Mouse (Mus musculus): ENCODE measurements at regions not wholly inside any gene's neighbourhood (a gene's known extent, or its start where the extent isn't known, plus 50 kb on each side); places are given as distances from the start of the nearest gene placed in this dataset.

- H3K4me1 ChIP-seq: peaks cover 17% of the 10 kb centered on the region
- H3K4me3 ChIP-seq: no peak overlapping the region
- H3K9me3 ChIP-seq: no peaks in the 10 kb centered on the region
- peaks cover 16% of the 10 kb centered on the region; the same call in 1 of the 2 replicates for H3K27me3 ChIP-seq (ENCODE audit: insufficient read depth, poor library complexity, severe bottlenecking)
- 50% methylated on average over 2 of the region's 2 CpGs for WGBS
- no peak for DNase-seq (ENCODE audit: low spot score)
- no peak overlapping the region for H3K27ac ChIP-seq
- no peaks in the 10 kb centered on the region for H3K36me3 ChIP-seq
Measured at GRCm38 (mm10) chr7:83206999-83207398, 339.9 kb downstream of the Mex3b start.

DNA sequence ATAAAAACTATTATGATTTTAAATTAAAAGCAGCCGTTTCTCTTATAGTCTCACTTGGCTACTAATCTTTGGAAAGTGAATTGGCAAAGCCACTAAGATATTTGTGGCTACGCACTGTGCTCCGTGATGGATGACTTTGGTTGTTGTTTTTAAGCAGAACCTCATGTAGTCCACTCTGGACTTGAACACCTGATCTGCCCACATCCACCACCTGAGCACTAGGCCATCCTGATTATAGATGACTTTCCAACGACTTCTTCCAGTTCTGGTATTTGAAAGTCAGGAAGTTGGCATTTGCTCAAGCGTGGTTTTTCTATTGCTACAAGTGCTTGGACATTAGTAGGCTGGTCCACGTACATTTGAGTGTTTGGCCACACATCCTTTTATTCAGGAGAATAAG, 344.5 kb downstream of the Mex3b start:
- Histone ChIP-seq H3K36me3 (no peaks in the 10 kb centered on the region), H3K4me3 (no peak overlapping the region), H3K4me1 (no peaks in the 10 kb centered on the region), H3K9me3 (no peaks in the 10 kb centered on the region), H3K27me3 (ENCODE audit: insufficient read depth, poor library complexity, severe bottlenecking) (no peaks in the 10 kb centered on the region), H3K27ac (no peak overlapping the region)
- no peak for DNase-seq (ENCODE audit: low spot score)
- WGBS: 83% methylated on average over 6 of the region's 6 CpGs

DNA sequence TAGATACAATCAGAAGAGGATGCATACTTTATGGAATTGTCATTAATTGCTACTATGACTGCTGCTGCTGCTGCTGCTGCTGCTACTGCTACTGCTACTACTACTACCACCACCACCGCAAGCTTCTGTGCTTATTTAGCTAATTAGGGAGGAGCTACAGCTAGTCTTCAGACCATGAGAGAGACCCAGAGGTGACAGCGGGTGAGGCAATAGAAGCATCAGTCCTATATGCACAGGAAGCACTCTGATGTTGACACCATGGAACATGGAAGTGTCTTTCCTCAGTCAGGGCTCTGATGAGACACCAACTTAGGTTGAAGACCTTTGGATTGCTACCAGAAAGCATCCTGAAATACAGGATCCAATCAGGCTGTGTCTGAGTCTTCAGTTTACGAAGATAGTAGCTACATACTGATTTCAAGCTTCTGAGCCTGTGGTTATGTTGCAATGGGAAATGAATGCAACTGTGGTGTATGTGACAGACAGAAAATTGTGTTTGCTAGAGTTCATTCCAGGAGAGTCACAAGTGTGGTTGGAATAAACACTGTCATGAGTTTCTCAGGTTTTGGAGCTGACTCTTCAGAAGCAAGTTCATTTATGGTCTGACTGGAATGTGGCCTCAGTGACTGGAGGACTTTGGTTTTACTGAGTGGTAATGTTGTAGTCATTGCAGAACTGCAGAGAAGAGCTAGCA, 355.0 kb downstream of the Mex3b start:
- H3K27me3 ChIP-seq (ENCODE audit: insufficient read depth, poor library complexity, severe bottlenecking): no peaks in the 10 kb centered on the region
- no peak overlapping the region for H3K27ac ChIP-seq
- no peaks in the 10 kb centered on the region for H3K36me3 ChIP-seq
- 76% methylated on average over 3 of the region's 3 CpGs for WGBS
- H3K4me3 ChIP-seq: no peak overlapping the region
- H3K4me1 ChIP-seq: no peaks in the 10 kb centered on the region
- no peaks in the 10 kb centered on the region for H3K9me3 ChIP-seq
- no peak for DNase-seq (ENCODE audit: low spot score)

- DNase-seq (ENCODE audit: low spot score): no peak
- H3K9me3 ChIP-seq: peaks cover 2% of the 10 kb centered on the region; the same call in 1 of the 2 replicates
- H3K27ac ChIP-seq: no peak overlapping the region
- H3K27me3 ChIP-seq (ENCODE audit: insufficient read depth, poor library complexity, severe bottlenecking): no peaks in the 10 kb centered on the region
- H3K36me3 ChIP-seq: no peaks in the 10 kb centered on the region
- WGBS: 84% methylated on average over 7 of the region's 7 CpGs
- H3K4me3 ChIP-seq: no peak overlapping the region
- H3K4me1 ChIP-seq: no peaks in the 10 kb centered on the region
Measured at GRCm38 (mm10) chr7:83227262-83228108, 357.2 kb upstream of the Tmc3 start.

- H3K36me3 ChIP-seq: no peaks in the 10 kb centered on the region
Measured at GRCm38 (mm10) chr7:83230496-83231325, 354.0 kb upstream of the Tmc3 start.

GRCm38 (mm10) chr7:83235659-83236058, 349.1 kb upstream of the Tmc3 start:
- H3K9me3 ChIP-seq: no peaks in the 10 kb centered on the region
- no peak overlapping the region for H3K27ac ChIP-seq
- no peaks in the 10 kb centered on the region for H3K36me3 ChIP-seq
- 75% methylated on average over 3 of the region's 3 CpGs for WGBS
- DNase-seq (ENCODE audit: low spot score): no peak
- no peaks in the 10 kb centered on the region for H3K27me3 ChIP-seq (ENCODE audit: insufficient read depth, poor library complexity, severe bottlenecking)
- no peak overlapping the region for H3K4me3 ChIP-seq
- no peaks in the 10 kb centered on the region for H3K4me1 ChIP-seq

More at GRCm38 (mm10) chr7:83230496-83231325, 354.0 kb upstream of the Tmc3 start:
- WGBS: 77% methylated on average over 3 of the region's 3 CpGs
- no peak for DNase-seq (ENCODE audit: low spot score)
- no peak overlapping the region for H3K27ac ChIP-seq
- peaks cover 2% of the 10 kb centered on the region; the same call in 1 of the 2 replicates for H3K9me3 ChIP-seq
- no peaks in the 10 kb centered on the region for H3K27me3 ChIP-seq (ENCODE audit: insufficient read depth, poor library complexity, severe bottlenecking)
- no peak overlapping the region for H3K4me3 ChIP-seq
- H3K4me1 ChIP-seq: no peaks in the 10 kb centered on the region

GRCm38 (mm10) chr7:83237336-83237735, 347.4 kb upstream of the Tmc3 start:
- no peak for DNase-seq (ENCODE audit: low spot score)
- Histone ChIP-seq H3K27ac (no peak overlapping the region), H3K36me3 (no peaks in the 10 kb centered on the region), H3K27me3 (ENCODE audit: insufficient read depth, poor library complexity, severe bottlenecking) (no peaks in the 10 kb centered on the region), H3K9me3 (no peaks in the 10 kb centered on the region), H3K4me3 (no peak overlapping the region), H3K4me1 (no peaks in the 10 kb centered on the region)
- 71% methylated on average over 3 of the region's 3 CpGs for WGBS

DNA sequence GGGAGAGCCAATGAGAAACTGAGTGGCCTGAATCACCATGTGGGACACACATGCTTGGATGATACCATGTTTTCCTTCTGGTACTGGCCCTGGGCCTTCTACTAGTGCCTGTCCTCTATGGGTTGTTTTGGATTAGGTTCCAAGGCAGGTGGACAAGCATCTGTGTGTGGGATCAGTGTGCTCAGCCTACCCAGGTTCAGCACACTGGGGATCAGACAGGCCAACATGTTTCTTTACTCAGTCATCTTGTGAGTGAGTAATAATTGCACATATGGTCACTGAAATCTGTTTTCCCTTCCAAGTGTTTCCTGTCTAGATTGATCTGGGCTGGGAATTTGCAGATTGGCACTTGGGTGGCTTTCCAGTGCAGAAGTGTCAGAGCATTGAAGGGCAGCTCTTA, 346.6 kb upstream of the Tmc3 start:
- H3K4me3 ChIP-seq: no peak overlapping the region
- DNase-seq (ENCODE audit: low spot score): no peak

DNA sequence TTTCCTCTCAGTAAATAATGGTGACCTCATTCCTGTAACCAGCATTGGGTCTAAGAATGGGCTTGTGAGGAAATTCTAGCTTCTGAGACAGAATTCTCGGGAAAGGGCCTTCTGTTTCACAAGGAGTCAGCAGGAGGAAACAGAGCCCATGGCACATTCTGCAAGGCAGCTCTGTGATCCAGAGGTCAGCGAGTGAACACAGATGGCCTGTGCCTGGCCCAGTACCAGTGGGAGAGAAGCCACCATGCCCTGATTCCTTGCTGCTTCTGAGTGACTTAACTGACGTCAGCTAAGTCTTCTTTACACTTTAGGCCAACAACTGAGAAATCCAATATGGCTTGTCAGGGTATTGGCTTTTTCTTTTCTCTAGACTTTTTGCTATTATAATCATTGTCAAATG, 342.5 kb upstream of the Tmc3 start:
- Histone ChIP-seq H3K27me3 (ENCODE audit: insufficient read depth, poor library complexity, severe bottlenecking) (no peaks in the 10 kb centered on the region), H3K9me3 (no peaks in the 10 kb centered on the region), H3K4me1 (no peaks in the 10 kb centered on the region), H3K27ac (no peak overlapping the region; the same call in 1 of the 2 replicates), H3K4me3 (no peak overlapping the region), H3K36me3 (no peaks in the 10 kb centered on the region)
- DNase-seq (ENCODE audit: low spot score): no peak
- WGBS: 53% methylated on average over 3 of the region's 3 CpGs

More for the DNA sequence above, 346.6 kb upstream of the Tmc3 start:
- Histone ChIP-seq H3K4me1 (no peaks in the 10 kb centered on the region), H3K27me3 (ENCODE audit: insufficient read depth, poor library complexity, severe bottlenecking) (no peaks in the 10 kb centered on the region), H3K9me3 (no peaks in the 10 kb centered on the region), H3K36me3 (no peaks in the 10 kb centered on the region), H3K27ac (no peak overlapping the region)

DNA sequence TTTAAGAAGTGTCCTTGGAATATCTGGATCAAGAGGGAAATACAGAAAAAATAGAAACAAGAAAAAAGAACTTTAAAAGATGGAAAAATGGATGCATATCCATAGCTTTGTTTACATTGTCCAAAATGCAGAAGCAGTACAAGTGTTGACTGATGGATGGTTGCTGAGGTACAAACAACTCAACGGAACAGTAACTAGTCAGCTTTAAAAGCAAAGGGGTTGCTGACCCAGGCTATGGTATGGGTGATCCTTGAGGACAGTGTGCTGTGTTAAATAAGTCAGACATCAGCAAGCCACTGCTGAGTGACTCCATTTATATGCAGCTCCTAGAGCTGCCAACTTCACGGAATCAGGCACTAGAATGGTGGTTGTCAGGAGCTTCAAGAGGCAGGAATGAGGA, 338.9 kb upstream of the Tmc3 start:
- no peaks in the 10 kb centered on the region for H3K27me3 ChIP-seq (ENCODE audit: insufficient read depth, poor library complexity, severe bottlenecking)
- H3K4me3 ChIP-seq: no peak overlapping the region
- no peaks in the 10 kb centered on the region for H3K4me1 ChIP-seq
- H3K9me3 ChIP-seq: no peaks in the 10 kb centered on the region
- 77% methylated on average over 2 of the region's 2 CpGs for WGBS
- H3K36me3 ChIP-seq: no peaks in the 10 kb centered on the region
- no peak overlapping the region for H3K27ac ChIP-seq
- no peak for DNase-seq (ENCODE audit: low spot score)

DNA sequence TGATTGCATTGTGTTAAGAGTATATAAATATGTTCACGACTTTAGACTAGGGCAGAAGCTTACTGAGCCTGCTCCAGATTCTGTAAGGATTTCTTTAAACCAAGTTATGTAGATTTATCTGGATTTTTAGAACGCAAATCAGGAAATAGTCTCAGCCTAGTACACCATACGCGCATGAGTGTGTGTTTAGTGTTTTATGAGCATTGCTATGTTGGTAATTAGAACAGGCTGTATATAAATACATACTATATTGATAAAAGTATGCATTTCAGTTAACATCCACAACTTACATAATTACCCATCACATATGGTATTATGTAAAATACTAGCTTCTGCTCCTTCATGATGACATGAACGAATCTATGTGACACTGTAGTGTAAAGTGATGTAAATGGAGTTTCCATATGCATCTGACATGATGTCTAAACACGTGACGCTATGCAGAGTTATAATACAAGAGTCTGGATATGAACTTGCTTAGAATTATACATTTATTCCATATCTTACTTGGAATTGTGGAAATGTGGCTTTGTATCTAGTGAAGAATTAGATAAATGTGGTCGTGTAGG, 332.6 kb upstream of the Tmc3 start:
- Histone ChIP-seq H3K4me1 (no peaks in the 10 kb centered on the region), H3K9me3 (no peaks in the 10 kb centered on the region), H3K27me3 (ENCODE audit: insufficient read depth, poor library complexity, severe bottlenecking) (no peaks in the 10 kb centered on the region), H3K36me3 (no peaks in the 10 kb centered on the region), H3K27ac (no peak overlapping the region), H3K4me3 (no peak overlapping the region)
- WGBS: 85% methylated on average over 8 of the region's 8 CpGs
- no peak for DNase-seq (ENCODE audit: low spot score)

GRCm38 (mm10) chr7:83253001-83253400, 331.7 kb upstream of the Tmc3 start:
- H3K27ac ChIP-seq: no peak overlapping the region
- no peak for DNase-seq (ENCODE audit: low spot score)
- WGBS: 82% methylated on average over 9 of the region's 9 CpGs
- H3K36me3 ChIP-seq: no peaks in the 10 kb centered on the region
- no peaks in the 10 kb centered on the region for H3K27me3 ChIP-seq (ENCODE audit: insufficient read depth, poor library complexity, severe bottlenecking)
- H3K9me3 ChIP-seq: no peaks in the 10 kb centered on the region
- no peak overlapping the region for H3K4me3 ChIP-seq
- H3K4me1 ChIP-seq: no peaks in the 10 kb centered on the region

Data from heart, embryonic 10.5 days (tissue).